Mouse (Mus musculus): ENCODE measurements around the gene Aldh4a1. TPM values are rescaled to one million over a fixed set of nuclear protein-coding genes. Genes with fewer than 3 reads are reported as not detected.
A peak's percentile ranks its signal among the peaks of the same experiment; 100 is the strongest.

Aldh4a1 gene
- polyA plus RNA-seq, 1 experiment from 2014 or later: 25.5 TPM

- H3K36me3 ChIP-seq (ENCODE audit: control insufficient read depth, insufficient read depth, low read length): no peaks in the 10 kb centered on the region
- peak; percentile 64; the same call in 1 of the 2 replicates for ATAC-seq (ENCODE audit: low read depth)
- no peak overlapping the region for H3K4me2 ChIP-seq (ENCODE audit: low read depth, low read length)
- H3K9me3 ChIP-seq (ENCODE audit: control insufficient read depth, low read length): no peaks in the 10 kb centered on the region
- no peak overlapping the region for H3K9ac ChIP-seq (ENCODE audit: low read length)
- H3K27ac ChIP-seq (ENCODE audit: low read length): no peak overlapping the region
- WGBS: 14% methylated on average over 6 of the region's 6 CpGs
- no peaks in the 10 kb centered on the region for H3K27me3 ChIP-seq (ENCODE audit: control insufficient read depth, insufficient read depth, low read depth, low read length)
- H3K4me3 ChIP-seq (ENCODE audit: low read length): no peak overlapping the region
- no peaks in the 10 kb centered on the region for H3K4me1 ChIP-seq (replicated peaks; ENCODE audit: control insufficient read depth, insufficient read depth, low read length)
Observed at GRCm38 (mm10) chr4:139669847-139670246, 47.2 kb downstream of the Aldh4a1 start.

GRCm38 (mm10) chr4:139675696-139676095 is 53.0 kb downstream of the Aldh4a1 start:
- H3K4me3 ChIP-seq (ENCODE audit: low read length): no peak overlapping the region
- no peak for ATAC-seq (ENCODE audit: low read depth)
- H3K27me3 ChIP-seq (ENCODE audit: control insufficient read depth, insufficient read depth, low read depth, low read length): no peaks in the 10 kb centered on the region
- no peak overlapping the region for H3K27ac ChIP-seq (ENCODE audit: low read length)
- 48% methylated on average over 9 of the region's 9 CpGs for WGBS
- no peak overlapping the region for H3K9ac ChIP-seq (ENCODE audit: low read length)
- H3K9me3 ChIP-seq (ENCODE audit: control insufficient read depth, low read length): 0 out of 2 replicates have a peak, but pooled peaks cover 6% of the 10 kb centered on the region
- no peaks in the 10 kb centered on the region for H3K36me3 ChIP-seq (ENCODE audit: control insufficient read depth, insufficient read depth, low read length)
- H3K4me2 ChIP-seq (ENCODE audit: low read depth, low read length): no peak overlapping the region
- H3K4me1 ChIP-seq (replicated peaks; ENCODE audit: control insufficient read depth, insufficient read depth, low read length): no peaks in the 10 kb centered on the region

GRCm38 (mm10) chr4:139683728-139684638 is 61.3 kb downstream of the Aldh4a1 start:
- Histone ChIP-seq H3K4me2 (ENCODE audit: low read depth, low read length) (no peak overlapping the region), H3K9ac (ENCODE audit: low read length) (no peak overlapping the region), H3K9me3 (ENCODE audit: control insufficient read depth, low read length) (peaks cover 11% of the 10 kb centered on the region), H3K27ac (ENCODE audit: low read length) (no peak overlapping the region), H3K4me3 (ENCODE audit: low read length) (no peak overlapping the region), H3K4me1 (replicated peaks; ENCODE audit: control insufficient read depth, insufficient read depth, low read length) (no peaks in the 10 kb centered on the region), H3K36me3 (ENCODE audit: control insufficient read depth, insufficient read depth, low read length) (no peaks in the 10 kb centered on the region), H3K27me3 (ENCODE audit: control insufficient read depth, insufficient read depth, low read depth, low read length) (no peaks in the 10 kb centered on the region)
- ATAC-seq (ENCODE audit: low read depth): no peak
- 68% methylated on average over 22 of the region's 22 CpGs for WGBS

DNA sequence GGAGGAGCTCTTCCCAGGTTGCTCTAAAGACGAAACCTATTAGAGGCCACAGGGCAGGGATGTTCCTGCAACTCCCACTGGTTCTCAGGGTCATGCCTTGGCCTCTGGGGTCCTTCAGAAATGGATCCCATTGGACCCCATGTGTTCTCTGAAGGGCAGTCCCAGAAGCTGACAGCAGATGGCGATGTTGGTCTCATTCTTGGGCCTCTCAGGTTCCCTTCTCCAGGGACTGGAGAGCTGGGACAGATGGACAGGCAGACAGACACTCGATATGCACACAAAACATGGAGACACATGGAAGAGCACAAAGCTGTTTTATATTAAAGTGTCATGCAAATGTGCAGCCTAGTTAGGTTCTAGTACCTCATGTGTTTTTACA is 62.0 kb downstream of the Aldh4a1 start:
- Histone ChIP-seq H3K4me3 (ENCODE audit: low read length) (no peak overlapping the region), H3K9me3 (ENCODE audit: control insufficient read depth, low read length) (peaks cover 8% of the 10 kb centered on the region), H3K4me1 (replicated peaks; ENCODE audit: control insufficient read depth, insufficient read depth, low read length) (no peaks in the 10 kb centered on the region), H3K27ac (ENCODE audit: low read length) (no peak overlapping the region), H3K4me2 (ENCODE audit: low read depth, low read length) (no peak overlapping the region), H3K36me3 (ENCODE audit: control insufficient read depth, insufficient read depth, low read length) (no peaks in the 10 kb centered on the region), H3K9ac (ENCODE audit: low read length) (no peak overlapping the region), H3K27me3 (ENCODE audit: control insufficient read depth, insufficient read depth, low read depth, low read length) (no peaks in the 10 kb centered on the region)
- 9% methylated on average over 3 of the region's 3 CpGs for WGBS
- no peak for ATAC-seq (ENCODE audit: low read depth)

DNA sequence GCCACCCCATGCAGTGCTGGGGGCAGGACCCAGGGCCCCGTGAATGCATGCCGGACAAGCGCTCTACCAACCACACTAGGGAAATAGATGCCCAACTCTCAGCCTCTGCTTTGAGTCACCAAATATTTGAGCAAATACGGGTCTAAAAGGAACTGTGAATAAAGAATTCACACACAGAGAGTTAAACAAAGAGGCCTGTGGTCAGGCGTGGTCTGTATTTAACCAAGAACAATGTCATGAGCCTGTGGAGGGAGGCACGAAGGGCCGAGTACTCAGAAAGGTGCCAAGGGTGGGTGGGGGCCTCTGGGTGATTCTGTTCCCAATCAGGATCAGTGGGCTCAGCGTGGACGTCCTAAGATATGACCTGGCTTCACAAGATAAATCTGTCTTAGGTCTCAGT is 65.4 kb downstream of the Aldh4a1 start:
- WGBS: 53% methylated on average over 9 of the region's 9 CpGs

DNA sequence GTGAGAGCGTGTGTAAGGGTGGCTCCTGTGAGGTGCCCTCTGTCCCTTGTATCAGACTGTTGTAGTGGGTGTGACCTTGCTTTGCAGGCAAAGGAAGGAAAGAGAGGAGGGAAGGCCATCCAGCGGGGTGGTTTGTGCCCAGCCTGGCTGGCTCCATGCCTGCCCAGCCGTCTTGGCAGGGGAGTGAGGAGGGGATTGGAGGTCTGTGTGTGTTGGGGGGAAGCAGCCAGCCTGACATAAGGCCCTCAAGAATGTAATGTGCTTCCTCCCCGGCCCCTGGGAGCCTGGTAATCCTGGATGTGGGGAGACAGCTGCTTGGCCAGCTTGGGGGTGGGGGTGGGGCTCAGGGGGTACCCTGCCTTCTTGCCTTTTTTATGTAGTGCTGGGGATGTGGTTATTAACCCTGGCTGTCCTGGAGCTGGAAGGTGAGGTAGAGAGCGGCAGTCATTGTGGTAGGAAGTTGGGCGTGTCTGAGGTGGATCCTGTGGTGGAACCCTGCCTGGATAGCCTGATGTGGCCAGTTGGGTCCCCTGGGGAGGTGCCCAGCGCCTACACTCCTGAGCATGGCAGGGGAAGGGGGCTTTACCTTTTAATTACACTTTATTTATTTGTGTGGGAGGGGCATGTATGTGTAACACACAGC is 67.1 kb downstream of the Aldh4a1 start:
- WGBS: 21% methylated on average over 7 of the region's 7 CpGs

More for the DNA sequence above, 65.4 kb downstream of the Aldh4a1 start:
- H3K4me2 ChIP-seq (ENCODE audit: low read depth, low read length): no peak overlapping the region
- no peaks in the 10 kb centered on the region for H3K4me1 ChIP-seq (replicated peaks; ENCODE audit: control insufficient read depth, insufficient read depth, low read length)
- no peak for ATAC-seq (ENCODE audit: low read depth)
- H3K4me3 ChIP-seq (ENCODE audit: low read length): no peak overlapping the region
- H3K27me3 ChIP-seq (ENCODE audit: control insufficient read depth, insufficient read depth, low read depth, low read length): no peaks in the 10 kb centered on the region
- H3K9me3 ChIP-seq (ENCODE audit: control insufficient read depth, low read length): no peaks in the 10 kb centered on the region
- no peak overlapping the region for H3K27ac ChIP-seq (ENCODE audit: low read length)
- H3K36me3 ChIP-seq (ENCODE audit: control insufficient read depth, insufficient read depth, low read length): no peaks in the 10 kb centered on the region
- no peak overlapping the region for H3K9ac ChIP-seq (ENCODE audit: low read length)

GRCm38 (mm10) chr4:139693315-139693714 is 70.6 kb downstream of the Aldh4a1 start:
- H3K4me1 ChIP-seq (replicated peaks; ENCODE audit: control insufficient read depth, insufficient read depth, low read length): no peaks in the 10 kb centered on the region
- H3K36me3 ChIP-seq (ENCODE audit: control insufficient read depth, insufficient read depth, low read length): no peaks in the 10 kb centered on the region
- H3K27ac ChIP-seq (ENCODE audit: low read length): no peak overlapping the region
- 43% methylated on average over 5 of the region's 5 CpGs for WGBS
- no peak for ATAC-seq (ENCODE audit: low read depth)
- no peak overlapping the region for H3K9ac ChIP-seq (ENCODE audit: low read length)
- H3K9me3 ChIP-seq (ENCODE audit: control insufficient read depth, low read length): no peaks in the 10 kb centered on the region
- peaks cover 2% of the 10 kb centered on the region; the same call in 1 of the 2 replicates for H3K27me3 ChIP-seq (ENCODE audit: control insufficient read depth, insufficient read depth, low read depth, low read length)
- H3K4me2 ChIP-seq (ENCODE audit: low read depth, low read length): no peak overlapping the region
- no peak overlapping the region for H3K4me3 ChIP-seq (ENCODE audit: low read length)

More for the DNA sequence above, 67.1 kb downstream of the Aldh4a1 start:
- H3K9ac ChIP-seq (ENCODE audit: low read length): no peak overlapping the region
- no peak overlapping the region for H3K27ac ChIP-seq (ENCODE audit: low read length)
- no peak for ATAC-seq (ENCODE audit: low read depth)
- no peak overlapping the region for H3K4me3 ChIP-seq (ENCODE audit: low read length)
- H3K27me3 ChIP-seq (ENCODE audit: control insufficient read depth, insufficient read depth, low read depth, low read length): no peaks in the 10 kb centered on the region
- H3K4me1 ChIP-seq (replicated peaks; ENCODE audit: control insufficient read depth, insufficient read depth, low read length): no peaks in the 10 kb centered on the region
- H3K4me2 ChIP-seq (ENCODE audit: low read depth, low read length): no peak overlapping the region
- H3K36me3 ChIP-seq (ENCODE audit: control insufficient read depth, insufficient read depth, low read length): no peaks in the 10 kb centered on the region
- no peaks in the 10 kb centered on the region for H3K9me3 ChIP-seq (ENCODE audit: control insufficient read depth, low read length)

DNA sequence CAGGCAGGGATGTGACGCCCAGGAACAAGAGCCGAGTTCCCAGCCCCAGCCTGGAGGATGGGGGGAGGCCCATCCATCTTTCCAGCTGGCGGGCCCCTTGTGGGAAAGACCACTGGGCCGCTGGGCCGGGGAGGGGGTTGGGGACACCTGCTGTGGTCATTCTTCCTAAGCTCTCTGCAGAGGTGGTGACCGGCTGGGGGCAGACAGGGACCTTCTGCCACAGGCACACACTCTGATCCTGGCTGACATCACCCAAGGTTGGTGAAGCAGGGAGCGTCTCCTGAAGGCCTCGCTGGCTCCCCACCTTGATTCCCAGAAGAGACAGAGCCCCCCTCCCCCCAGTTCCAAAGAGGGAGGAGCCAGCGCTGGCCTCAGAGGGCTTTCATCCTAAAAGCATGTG is 75.1 kb downstream of the Aldh4a1 start:
- Histone ChIP-seq H3K4me3 (ENCODE audit: low read length) (no peak overlapping the region), H3K27me3 (ENCODE audit: control insufficient read depth, insufficient read depth, low read depth, low read length) (peaks cover 2% of the 10 kb centered on the region; the same call in 1 of the 2 replicates), H3K36me3 (ENCODE audit: control insufficient read depth, insufficient read depth, low read length) (no peaks in the 10 kb centered on the region), H3K4me1 (replicated peaks; ENCODE audit: control insufficient read depth, insufficient read depth, low read length) (no peaks in the 10 kb centered on the region), H3K4me2 (ENCODE audit: low read depth, low read length) (no peak overlapping the region), H3K9ac (ENCODE audit: low read length) (no peak overlapping the region), H3K27ac (ENCODE audit: low read length) (no peak overlapping the region), H3K9me3 (ENCODE audit: control insufficient read depth, low read length) (no peaks in the 10 kb centered on the region)
- no peak for ATAC-seq (ENCODE audit: low read depth)
- 6% methylated on average over 9 of the region's 9 CpGs for WGBS

- Histone ChIP-seq H3K36me3 (ENCODE audit: control insufficient read depth, insufficient read depth, low read length) (no peaks in the 10 kb centered on the region), H3K4me2 (ENCODE audit: low read depth, low read length) (no peak overlapping the region), H3K4me3 (ENCODE audit: low read length) (no peak overlapping the region), H3K9me3 (ENCODE audit: control insufficient read depth, low read length) (no peaks in the 10 kb centered on the region), H3K4me1 (replicated peaks; ENCODE audit: control insufficient read depth, insufficient read depth, low read length) (no peaks in the 10 kb centered on the region), H3K27ac (ENCODE audit: low read length) (no peak overlapping the region), H3K27me3 (ENCODE audit: control insufficient read depth, insufficient read depth, low read depth, low read length) (peaks cover 2% of the 10 kb centered on the region; the same call in 1 of the 2 replicates), H3K9ac (ENCODE audit: low read length) (no peak overlapping the region)
- ATAC-seq (ENCODE audit: low read depth): no peak
- 37% methylated on average over 8 of the region's 8 CpGs for WGBS
Observed at GRCm38 (mm10) chr4:139698602-139699001, 75.9 kb downstream of the Aldh4a1 start.
